Mouse (Mus musculus): ENCODE results near the gene Ttc32. TPM values are rescaled to one million over a fixed set of nuclear protein-coding genes. Genes with fewer than 3 reads are reported as not detected.
"Not testable (repeated sequence)": the region's sequence is repeated elsewhere in the genome, so short reads cannot be mapped to it uniquely, and the experiment has no call there.

The Ttc32 gene
- total RNA-seq (2022), result 10 to 100 TPM; 28.7 to 30.4 (median 28.8) TPM

GRCm38 (mm10) chr12:9029888-9030723, at the start of gene Ttc32:
Ttc32 (plus strand) TSS chr12:9029997.
- DNase-seq (ENCODE audit: low spot score), result peak; percentile 95

GRCm38 (mm10) chr12:8993231-8993630, 36.6 kb upstream of the Ttc32 start:
- DNase-seq (ENCODE audit: low spot score), result no peak

- no peak for DNase-seq (ENCODE audit: low spot score)
Observed at GRCm38 (mm10) chr12:8998318-8998717, 31.5 kb upstream of the Ttc32 start.

GRCm38 (mm10) chr12:9002038-9002648, 27.7 kb upstream of the Ttc32 start:
- peak; percentile 71 for DNase-seq (ENCODE audit: low spot score)

- DNase-seq (ENCODE audit: low spot score), result no peak
Observed at GRCm38 (mm10) chr12:9007146-9007545, 22.7 kb upstream of the Ttc32 start.

- DNase-seq (ENCODE audit: low spot score), result no peak
Observed at GRCm38 (mm10) chr12:9007811-9008210, 22.0 kb upstream of the Ttc32 start.

- no peak for DNase-seq (ENCODE audit: low spot score)
Observed at GRCm38 (mm10) chr12:9010311-9010710, 19.5 kb upstream of the Ttc32 start.

- DNase-seq (ENCODE audit: low spot score), result no peak
Observed at GRCm38 (mm10) chr12:9016376-9016775, 13.4 kb upstream of the Ttc32 start.

GRCm38 (mm10) chr12:9020431-9020830, 9.4 kb upstream of the Ttc32 start:
- no peak for DNase-seq (ENCODE audit: low spot score)

- no peak for DNase-seq (ENCODE audit: low spot score)
Observed at GRCm38 (mm10) chr12:9020986-9021385, 8.8 kb upstream of the Ttc32 start.

- no peak for DNase-seq (ENCODE audit: low spot score)
Observed at GRCm38 (mm10) chr12:9023031-9023430, 6.8 kb upstream of the Ttc32 start.

- no peak for DNase-seq (ENCODE audit: low spot score)
Observed at GRCm38 (mm10) chr12:9024071-9024470, 5.7 kb upstream of the Ttc32 start.

GRCm38 (mm10) chr12:9024736-9025135, 5.1 kb upstream of the Ttc32 start:
- DNase-seq (ENCODE audit: low spot score), result peak; percentile 28

GRCm38 (mm10) chr12:9026843-9027242, 3.0 kb upstream of the Ttc32 start:
- no peak for DNase-seq (ENCODE audit: low spot score)

GRCm38 (mm10) chr12:9028816-9029215, 981 bp upstream of the Ttc32 start:
- not testable (repeated sequence) for DNase-seq (ENCODE audit: low spot score)

GRCm38 (mm10) chr12:9029506-9029887, 300 bp upstream of the Ttc32 start:
- DNase-seq (ENCODE audit: low spot score), result no peak

- DNase-seq (ENCODE audit: low spot score), result no peak
Observed at GRCm38 (mm10) chr12:9031166-9031565, 1.4 kb downstream of the Ttc32 start.

- no peak for DNase-seq (ENCODE audit: low spot score)
Observed at GRCm38 (mm10) chr12:9033140-9033539, 3.3 kb downstream of the Ttc32 start.

GRCm38 (mm10) chr12:9036409-9036808, 6.6 kb downstream of the Ttc32 start:
- DNase-seq (ENCODE audit: low spot score), result no peak

GRCm38 (mm10) chr12:9040177-9040576, 10.4 kb downstream of the Ttc32 start:
- DNase-seq (ENCODE audit: low spot score), result no peak

- DNase-seq (ENCODE audit: low spot score), result no peak
Observed at GRCm38 (mm10) chr12:9040686-9041085, 10.9 kb downstream of the Ttc32 start.

- DNase-seq (ENCODE audit: low spot score), result no peak
Observed at GRCm38 (mm10) chr12:9042316-9042715, 12.5 kb downstream of the Ttc32 start.

GRCm38 (mm10) chr12:9042759-9043158, 13.0 kb downstream of the Ttc32 start:
- DNase-seq (ENCODE audit: low spot score), result no peak
